Mouse (Mus musculus): ENCODE results near the gene 4930452B06Rik. TPM values are rescaled to one million over a fixed set of nuclear protein-coding genes. Genes with fewer than 3 reads are reported as not detected.
"Not testable (repeated sequence)": the region's sequence is repeated elsewhere in the genome, so short reads cannot be mapped to it uniquely, and the experiment has no call there.

4930452B06Rik gene
- polyA plus RNA-seq, 1 experiment = 0.02 TPM

- Histone ChIP-seq H3K4me3 (ENCODE audit: insufficient read depth, poor library complexity, severe bottlenecking) (no peak overlapping the region), H3K79me2 (ENCODE audit: control insufficient read depth, insufficient read depth) (no peaks in the 10 kb centered on the region), H3K79me3 (ENCODE audit: low read depth) (no peaks in the 10 kb centered on the region)
Observed at GRCm38 (mm10) chr14:8621164-8621563, 44.9 kb downstream of the 4930452B06Rik start.

GRCm38 (mm10) chr14:8620580-8620979 is 45.5 kb downstream of the 4930452B06Rik start:
- Histone ChIP-seq H3K36me3 (ENCODE audit: control insufficient read depth, insufficient read depth) (no peaks in the 10 kb centered on the region), H3K4me3 (ENCODE audit: insufficient read depth, poor library complexity, severe bottlenecking) (no peak overlapping the region), H3K79me2 (ENCODE audit: control insufficient read depth, insufficient read depth) (no peaks in the 10 kb centered on the region), H3ac (ENCODE audit: control insufficient read depth, insufficient read length, low read depth) (no peak overlapping the region), H3K79me3 (ENCODE audit: low read depth) (no peaks in the 10 kb centered on the region), H3K27me3 (ENCODE audit: control insufficient read depth, insufficient read depth, insufficient read length) (no peaks in the 10 kb centered on the region)
- TF ChIP-seq CEBPB (IDR thresholded peaks at IDR 0.05; ENCODE audit: low read depth) (no peak), USF1 (IDR thresholded peaks at IDR 0.05; ENCODE audit: low read depth) (no peak), MYOG (IDR thresholded peaks at IDR 0.05; ENCODE audit: control insufficient read depth, extremely low read depth, insufficient read length) (no peak), CTCF (IDR thresholded peaks at IDR 0.05; ENCODE audit: control insufficient read depth, insufficient read depth, insufficient read length) (no peak), MYOD1 (IDR thresholded peaks at IDR 0.05; ENCODE audit: control insufficient read depth, insufficient read length, low read depth) (no peak), FOSL1 (IDR thresholded peaks at IDR 0.05; ENCODE audit: insufficient read depth, low read length, poor library complexity, severe bottlenecking) (no peak), MAX (IDR thresholded peaks at IDR 0.05) (no peak)

More at GRCm38 (mm10) chr14:8621164-8621563, 44.9 kb downstream of the 4930452B06Rik start:
- no peak overlapping the region for H3ac ChIP-seq (ENCODE audit: control insufficient read depth, insufficient read length, low read depth)
- no peaks in the 10 kb centered on the region for H3K36me3 ChIP-seq (ENCODE audit: control insufficient read depth, insufficient read depth)
- TF ChIP-seq USF1 (IDR thresholded peaks at IDR 0.05; ENCODE audit: low read depth) = no peak
- TF ChIP-seq FOSL1 (IDR thresholded peaks at IDR 0.05; ENCODE audit: insufficient read depth, low read length, poor library complexity, severe bottlenecking) = no peak
- TF ChIP-seq MYOG (IDR thresholded peaks at IDR 0.05; ENCODE audit: control insufficient read depth, extremely low read depth, insufficient read length) = no peak
- no peak for TF ChIP-seq CEBPB (IDR thresholded peaks at IDR 0.05; ENCODE audit: low read depth)
- no peak for TF ChIP-seq MYOD1 (IDR thresholded peaks at IDR 0.05; ENCODE audit: control insufficient read depth, insufficient read length, low read depth)
- TF ChIP-seq CTCF (IDR thresholded peaks at IDR 0.05; ENCODE audit: control insufficient read depth, insufficient read depth, insufficient read length) = no peak
- TF ChIP-seq MAX (IDR thresholded peaks at IDR 0.05) = no peak
- no peaks in the 10 kb centered on the region for H3K27me3 ChIP-seq (ENCODE audit: control insufficient read depth, insufficient read depth, insufficient read length)

- Histone ChIP-seq H3K36me3 (ENCODE audit: control insufficient read depth, insufficient read depth) (no peaks in the 10 kb centered on the region), H3K27me3 (ENCODE audit: control insufficient read depth, insufficient read depth, insufficient read length) (no peaks in the 10 kb centered on the region), H3K4me3 (ENCODE audit: insufficient read depth, poor library complexity, severe bottlenecking) (no peak overlapping the region), H3K79me3 (ENCODE audit: low read depth) (no peaks in the 10 kb centered on the region), H3K79me2 (ENCODE audit: control insufficient read depth, insufficient read depth) (no peaks in the 10 kb centered on the region), H3ac (ENCODE audit: control insufficient read depth, insufficient read length, low read depth) (no peak overlapping the region)
- TF ChIP-seq MYOD1 (IDR thresholded peaks at IDR 0.05; ENCODE audit: control insufficient read depth, insufficient read length, low read depth) = no peak
- no peak for TF ChIP-seq MYOG (IDR thresholded peaks at IDR 0.05; ENCODE audit: control insufficient read depth, extremely low read depth, insufficient read length)
- TF ChIP-seq MAX (IDR thresholded peaks at IDR 0.05) = no peak
- no peak for TF ChIP-seq CEBPB (IDR thresholded peaks at IDR 0.05; ENCODE audit: low read depth)
- no peak for TF ChIP-seq CTCF (IDR thresholded peaks at IDR 0.05; ENCODE audit: control insufficient read depth, insufficient read depth, insufficient read length)
- no peak for TF ChIP-seq USF1 (IDR thresholded peaks at IDR 0.05; ENCODE audit: low read depth)
- TF ChIP-seq FOSL1 (IDR thresholded peaks at IDR 0.05; ENCODE audit: insufficient read depth, low read length, poor library complexity, severe bottlenecking) = no peak
Observed at GRCm38 (mm10) chr14:8615636-8616035, 50.4 kb downstream of the 4930452B06Rik start.

- not testable (repeated sequence) for H3K36me3 ChIP-seq (ENCODE audit: control insufficient read depth, insufficient read depth); H3K4me3 ChIP-seq (ENCODE audit: insufficient read depth, poor library complexity, severe bottlenecking); H3K27me3 ChIP-seq (ENCODE audit: control insufficient read depth, insufficient read depth, insufficient read length)
Observed at GRCm38 (mm10) chr14:8614430-8614829, 51.6 kb downstream of the 4930452B06Rik start.

GRCm38 (mm10) chr14:8612080-8612479 is 54.0 kb downstream of the 4930452B06Rik start:
- Histone ChIP-seq H3K79me3 (ENCODE audit: low read depth) (no peaks in the 10 kb centered on the region), H3ac (ENCODE audit: control insufficient read depth, insufficient read length, low read depth) (no peak overlapping the region), H3K27me3 (ENCODE audit: control insufficient read depth, insufficient read depth, insufficient read length) (no peaks in the 10 kb centered on the region), H3K36me3 (ENCODE audit: control insufficient read depth, insufficient read depth) (no peaks in the 10 kb centered on the region), H3K79me2 (ENCODE audit: control insufficient read depth, insufficient read depth) (no peaks in the 10 kb centered on the region), H3K4me3 (ENCODE audit: insufficient read depth, poor library complexity, severe bottlenecking) (no peak overlapping the region)
- TF ChIP-seq CTCF (IDR thresholded peaks at IDR 0.05; ENCODE audit: control insufficient read depth, insufficient read depth, insufficient read length) = no peak
- no peak for TF ChIP-seq MYOD1 (IDR thresholded peaks at IDR 0.05; ENCODE audit: control insufficient read depth, insufficient read length, low read depth)
- TF ChIP-seq CEBPB (IDR thresholded peaks at IDR 0.05; ENCODE audit: low read depth) = no peak
- no peak for TF ChIP-seq USF1 (IDR thresholded peaks at IDR 0.05; ENCODE audit: low read depth)
- no peak for TF ChIP-seq MAX (IDR thresholded peaks at IDR 0.05)
- no peak for TF ChIP-seq FOSL1 (IDR thresholded peaks at IDR 0.05; ENCODE audit: insufficient read depth, low read length, poor library complexity, severe bottlenecking)
- no peak for TF ChIP-seq MYOG (IDR thresholded peaks at IDR 0.05; ENCODE audit: control insufficient read depth, extremely low read depth, insufficient read length)

More at GRCm38 (mm10) chr14:8614430-8614829, 51.6 kb downstream of the 4930452B06Rik start:
- not testable (repeated sequence) for H3ac ChIP-seq (ENCODE audit: control insufficient read depth, insufficient read length, low read depth); H3K79me3 ChIP-seq (ENCODE audit: low read depth); H3K79me2 ChIP-seq (ENCODE audit: control insufficient read depth, insufficient read depth)

GRCm38 (mm10) chr14:8610108-8610507 is 55.9 kb downstream of the 4930452B06Rik start:
- Histone ChIP-seq H3K27me3 (ENCODE audit: control insufficient read depth, insufficient read depth, insufficient read length) (no peaks in the 10 kb centered on the region), H3K4me3 (ENCODE audit: insufficient read depth, poor library complexity, severe bottlenecking) (no peak overlapping the region), H3K79me3 (ENCODE audit: low read depth) (no peaks in the 10 kb centered on the region), H3K36me3 (ENCODE audit: control insufficient read depth, insufficient read depth) (no peaks in the 10 kb centered on the region), H3ac (ENCODE audit: control insufficient read depth, insufficient read length, low read depth) (no peak overlapping the region), H3K79me2 (ENCODE audit: control insufficient read depth, insufficient read depth) (no peaks in the 10 kb centered on the region)
- TF ChIP-seq MYOG (IDR thresholded peaks at IDR 0.05; ENCODE audit: control insufficient read depth, extremely low read depth, insufficient read length) (no peak), CEBPB (IDR thresholded peaks at IDR 0.05; ENCODE audit: low read depth) (no peak), FOSL1 (IDR thresholded peaks at IDR 0.05; ENCODE audit: insufficient read depth, low read length, poor library complexity, severe bottlenecking) (no peak), USF1 (IDR thresholded peaks at IDR 0.05; ENCODE audit: low read depth) (no peak), CTCF (IDR thresholded peaks at IDR 0.05; ENCODE audit: control insufficient read depth, insufficient read depth, insufficient read length) (no peak), MYOD1 (IDR thresholded peaks at IDR 0.05; ENCODE audit: control insufficient read depth, insufficient read length, low read depth) (no peak), MAX (IDR thresholded peaks at IDR 0.05) (no peak)
